Mouse (Mus musculus): ENCODE results near the gene Nav2. TPM values are rescaled to one million over a fixed set of nuclear protein-coding genes. Genes with fewer than 3 reads are reported as not detected.

Nav2 gene
- total RNA-seq, 2 experiments from 2014 or later = 6.1 to 7.5 TPM

- DNase-seq (ENCODE audit: low spot score in 2 of 2) = no peak
Observed at GRCm38 (mm10) chr7:48998097-48998496, 89.6 kb downstream of the Nav2 start.

DNA sequence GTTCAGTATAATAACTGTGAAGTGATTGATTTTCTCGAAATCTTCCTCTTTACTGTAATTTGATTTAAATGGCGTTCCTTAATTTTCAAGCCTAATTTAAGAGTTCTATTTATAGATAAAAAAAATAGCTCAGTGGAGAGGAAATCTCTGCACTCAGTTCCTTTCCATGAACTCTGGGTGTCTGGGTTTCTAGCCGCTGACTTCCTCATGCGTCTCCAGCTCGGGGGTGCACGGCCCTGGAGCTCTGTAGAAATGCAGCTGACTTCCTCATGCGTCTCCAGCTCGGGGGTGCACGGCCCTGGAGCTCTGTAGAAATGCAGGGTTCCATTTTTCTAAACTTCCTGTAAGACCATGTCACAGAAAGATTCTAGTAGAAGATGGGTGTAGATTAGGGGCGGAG is 90.1 kb downstream of the Nav2 start:
- no peak for DNase-seq (ENCODE audit: low spot score in 2 of 2)

GRCm38 (mm10) chr7:49000816-49001215 is 92.3 kb downstream of the Nav2 start:
- no peak for DNase-seq (ENCODE audit: low spot score in 2 of 2)

- no peak for DNase-seq (ENCODE audit: low spot score in 2 of 2)
Observed at GRCm38 (mm10) chr7:49004402-49004801, 95.9 kb downstream of the Nav2 start.

GRCm38 (mm10) chr7:49006886-49007285 is 98.4 kb downstream of the Nav2 start:
- peak in 1 of 2 experiments; percentile 35 for DNase-seq (ENCODE audit: low spot score in 2 of 2)

DNA sequence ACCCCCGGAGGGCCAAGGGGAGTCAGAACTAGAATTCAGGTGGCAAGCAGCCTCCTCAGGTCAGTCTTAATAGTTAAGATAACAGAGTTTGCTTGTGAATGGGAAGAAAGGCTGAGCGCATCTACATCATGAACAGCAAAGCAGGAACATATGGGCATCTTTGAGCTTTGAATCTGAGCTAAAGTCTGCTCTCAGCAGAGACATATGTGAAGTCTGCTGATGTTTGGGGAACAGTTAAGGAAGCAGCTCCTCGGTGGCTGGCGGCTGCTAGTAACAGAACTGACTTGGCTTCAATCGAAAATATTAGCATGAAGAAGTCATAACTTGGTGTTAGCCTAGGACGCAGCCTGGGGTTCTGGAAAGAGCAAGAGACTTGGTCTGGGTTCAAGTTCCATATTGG is 102.2 kb downstream of the Nav2 start:
- no peak for DNase-seq (ENCODE audit: low spot score in 2 of 2)

DNA sequence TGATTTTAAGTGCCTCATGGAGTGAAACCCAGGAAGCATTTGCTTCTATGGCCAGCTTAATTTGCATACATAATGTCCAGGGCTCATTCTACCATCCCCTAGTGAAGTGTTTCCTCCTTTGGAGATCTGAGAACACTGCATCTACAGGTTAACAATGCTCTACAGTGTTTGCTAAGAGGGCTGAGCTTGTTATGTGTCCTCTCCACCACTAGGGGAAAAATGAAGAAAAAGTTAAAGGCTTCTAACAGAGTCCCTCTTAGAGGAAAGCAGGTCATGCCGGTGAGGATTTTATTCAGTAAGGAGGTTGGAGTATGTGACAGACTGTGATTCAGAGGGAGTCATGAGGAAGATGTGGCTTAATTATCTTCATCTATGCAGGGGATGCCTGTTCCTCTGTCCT is 103.5 kb downstream of the Nav2 start:
- DNase-seq (ENCODE audit: low spot score in 2 of 2) = no peak

DNA sequence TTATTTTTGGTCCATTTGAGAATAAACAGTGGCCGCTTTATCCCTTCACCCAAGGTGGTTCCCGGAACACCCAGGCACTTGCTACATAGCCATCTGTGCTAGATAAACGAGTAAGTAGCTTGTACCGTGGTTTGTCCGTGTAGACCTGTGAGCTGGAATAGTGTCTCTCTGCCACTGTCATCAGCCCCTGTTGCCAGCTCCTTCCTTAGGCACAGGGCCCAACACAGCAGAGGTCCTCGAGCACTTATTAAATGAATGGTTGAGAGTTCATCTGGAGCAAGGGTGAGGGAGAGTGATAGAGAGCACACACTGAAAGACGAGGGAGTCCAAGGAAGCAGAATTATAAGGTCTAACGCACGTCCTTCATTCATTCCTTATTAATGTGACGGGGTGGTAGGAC is 106.0 kb downstream of the Nav2 start:
- DNase-seq (ENCODE audit: low spot score in 2 of 2) = no peak

- DNase-seq (ENCODE audit: low spot score in 2 of 2) = no peak
Observed at GRCm38 (mm10) chr7:49015297-49015696, 106.8 kb downstream of the Nav2 start.

- no peak for DNase-seq (ENCODE audit: low spot score in 2 of 2)
Observed at GRCm38 (mm10) chr7:49016088-49016487, 107.6 kb downstream of the Nav2 start.

GRCm38 (mm10) chr7:49017794-49018193 is 109.3 kb downstream of the Nav2 start:
- DNase-seq (ENCODE audit: low spot score in 2 of 2) = no peak

DNA sequence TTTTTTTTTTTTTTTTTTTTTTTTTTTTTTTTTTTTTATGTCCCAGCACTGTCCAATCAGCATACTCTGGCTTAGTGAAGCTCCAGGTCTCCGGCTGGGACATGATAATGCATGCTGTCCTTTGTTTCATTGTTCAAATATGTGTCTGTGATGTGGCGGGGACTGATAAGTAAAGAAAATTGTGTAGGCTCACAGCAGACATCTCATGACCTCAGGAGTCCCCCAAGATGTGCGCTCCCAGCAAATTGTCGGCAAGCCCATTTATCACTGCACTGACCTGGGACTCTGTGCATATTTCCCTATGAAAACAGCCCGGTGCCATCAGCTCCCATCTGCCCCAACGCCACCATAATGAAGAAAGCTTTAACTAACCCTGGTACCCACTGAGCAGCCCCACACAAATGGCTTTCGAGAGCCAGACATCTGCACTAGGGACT is 110.0 kb downstream of the Nav2 start:
- DNase-seq (ENCODE audit: low spot score in 2 of 2) = no peak

DNA sequence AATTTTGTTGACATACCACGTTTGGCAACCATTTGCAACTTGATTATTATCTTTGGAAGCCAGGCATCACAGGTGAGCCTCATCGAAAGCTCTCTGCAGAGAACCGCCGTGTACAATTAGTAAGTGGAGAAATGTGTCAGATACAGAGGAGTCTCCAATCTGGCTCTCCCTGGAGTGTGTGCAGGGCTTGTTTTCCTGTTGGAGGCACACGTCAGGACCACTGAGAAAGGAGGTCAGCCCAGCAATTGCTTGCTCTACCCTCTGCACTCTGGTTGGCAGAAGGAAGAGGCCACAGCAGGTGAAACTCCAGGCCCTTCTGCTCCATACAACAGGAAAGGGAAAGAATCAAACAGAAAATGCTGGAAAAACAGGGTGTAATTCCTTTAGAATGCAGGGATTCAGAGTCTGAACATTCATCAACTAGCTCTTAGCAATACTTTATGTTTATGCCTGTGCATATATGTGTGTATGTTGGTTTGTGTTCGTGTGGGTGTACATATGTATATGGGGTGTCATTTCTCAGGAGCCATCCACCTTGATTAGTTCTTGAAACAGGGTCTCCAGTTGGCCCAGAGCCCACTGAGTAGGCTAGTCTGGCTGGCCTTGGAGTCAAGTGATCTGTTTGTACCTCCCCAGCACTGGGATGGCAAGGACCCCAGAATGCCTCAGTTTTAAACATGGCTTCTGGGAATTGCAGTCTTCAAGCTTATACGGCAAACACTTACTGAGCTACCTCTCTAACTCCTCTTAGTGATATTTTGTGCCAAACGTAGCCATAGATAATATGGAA is 116.7 kb downstream of the Nav2 start:
- no peak for DNase-seq (ENCODE audit: low spot score in 2 of 2)

- no peak for DNase-seq (ENCODE audit: low spot score in 2 of 2)
Observed at GRCm38 (mm10) chr7:49025991-49026390, 117.5 kb downstream of the Nav2 start.

DNA sequence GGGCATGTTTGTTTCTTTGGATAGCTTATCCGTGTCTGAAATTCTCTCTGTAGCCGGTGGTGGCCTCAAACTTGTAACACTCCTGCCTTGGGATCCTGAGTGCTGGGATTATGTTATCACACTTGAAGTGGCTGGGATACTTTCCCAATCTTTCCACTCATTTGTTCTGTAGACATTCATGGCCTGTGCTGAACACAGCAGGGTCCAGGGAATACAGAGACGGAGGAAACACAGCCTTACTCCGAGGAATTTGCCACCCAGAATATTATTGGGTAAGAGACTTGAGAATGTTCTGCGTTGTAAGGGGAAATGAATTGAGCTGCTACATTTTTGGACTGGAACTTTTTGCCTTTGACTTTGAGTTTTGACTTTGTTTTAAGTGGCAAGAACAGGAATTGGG is 118.0 kb downstream of the Nav2 start:
- no peak for DNase-seq (ENCODE audit: low spot score in 2 of 2)

DNA sequence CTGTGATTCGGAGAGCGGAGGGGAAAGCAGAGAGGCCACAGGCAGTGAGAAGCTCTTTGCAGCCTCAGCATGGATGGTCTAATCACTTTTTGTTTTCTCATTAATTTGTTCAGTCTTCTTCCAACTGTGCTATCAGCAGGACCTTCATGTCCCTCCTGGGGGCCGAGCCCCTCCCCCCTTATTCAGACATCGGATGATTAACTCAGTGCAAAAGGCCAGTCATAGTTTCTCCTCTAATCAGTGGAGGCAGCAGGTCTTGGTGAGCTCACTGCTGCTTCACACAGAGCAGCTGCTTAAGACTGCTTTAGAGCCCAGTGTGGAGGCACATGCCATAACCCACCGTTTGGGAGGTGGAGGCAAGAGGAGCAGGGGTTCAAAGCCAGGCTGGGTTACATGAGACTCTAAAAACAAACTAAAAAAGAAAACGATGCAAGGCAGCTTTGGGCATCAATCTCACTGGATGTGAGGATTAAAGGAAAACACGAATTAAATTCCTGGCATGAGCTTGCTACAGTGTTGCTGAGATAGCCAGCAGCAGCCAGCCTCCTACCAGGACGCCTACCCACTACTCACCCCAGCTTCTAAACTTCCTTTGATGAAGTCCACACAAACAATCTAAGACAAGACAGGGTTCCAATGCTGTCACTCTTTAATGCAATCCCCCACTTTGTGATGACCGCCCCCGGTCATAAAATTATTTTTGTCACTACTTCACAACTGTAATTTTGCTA is 120.9 kb downstream of the Nav2 start:
- DNase-seq (ENCODE audit: low spot score in 2 of 2) = no peak

DNA sequence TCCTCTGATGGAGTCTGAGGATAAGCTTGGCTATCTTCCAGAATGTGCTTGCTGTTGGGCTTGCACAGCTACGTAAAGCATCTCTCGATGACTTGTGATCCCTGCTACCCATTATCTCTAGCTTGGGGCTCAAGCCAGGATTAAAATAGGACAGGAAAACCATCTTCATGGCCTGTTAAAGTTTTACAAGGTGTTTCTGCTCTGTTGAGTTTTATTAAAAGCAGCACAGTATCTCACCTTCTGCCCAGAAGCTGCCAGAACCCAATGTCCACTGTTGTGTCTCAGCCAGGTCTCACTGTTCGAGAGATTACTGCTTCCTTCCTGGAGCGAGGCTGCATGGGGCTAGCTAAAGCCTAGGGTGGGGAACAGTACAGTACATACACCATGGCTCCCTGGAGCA is 123.7 kb downstream of the Nav2 start:
- no peak for DNase-seq (ENCODE audit: low spot score in 2 of 2)

DNA sequence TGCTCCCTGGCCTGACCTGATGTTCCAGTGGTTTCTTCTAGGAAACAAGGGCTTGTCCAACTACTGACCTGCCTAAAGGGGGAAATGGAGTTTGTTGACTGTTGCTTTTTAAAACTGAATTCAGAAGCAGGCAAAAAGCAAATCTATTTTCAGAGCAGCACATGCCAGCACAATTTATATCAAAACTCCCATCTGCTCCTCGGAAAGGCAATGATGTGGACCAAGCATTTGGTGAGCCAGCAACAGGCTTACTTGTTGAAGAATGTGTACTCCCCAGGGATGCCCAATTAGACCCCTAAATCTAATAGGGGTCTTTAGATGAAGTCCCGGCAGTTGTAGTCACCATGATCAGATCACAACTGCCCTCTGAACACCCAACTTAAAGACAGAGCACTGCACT is 125.7 kb downstream of the Nav2 start:
- no peak for DNase-seq (ENCODE audit: low spot score in 2 of 2)

DNA sequence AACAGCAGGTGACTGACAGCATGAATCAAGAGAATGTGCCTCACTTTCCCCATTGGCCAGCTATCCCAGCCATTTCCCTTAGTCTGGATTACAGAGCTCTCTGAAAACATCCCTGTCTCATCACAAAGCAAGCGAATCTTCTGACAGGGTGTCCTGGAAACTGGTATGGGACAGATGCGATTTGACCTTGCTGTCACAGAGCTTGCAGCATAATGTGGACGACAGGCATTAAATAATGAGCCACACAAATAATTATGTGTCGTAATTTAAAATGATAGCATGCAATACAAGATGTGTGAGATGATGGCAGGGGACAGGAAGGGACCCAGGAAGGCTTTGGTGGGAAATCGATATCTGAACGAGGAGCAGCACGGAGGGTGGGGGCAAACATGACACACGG is 131.6 kb downstream of the Nav2 start:
- no peak for DNase-seq (ENCODE audit: low spot score in 2 of 2)

DNA sequence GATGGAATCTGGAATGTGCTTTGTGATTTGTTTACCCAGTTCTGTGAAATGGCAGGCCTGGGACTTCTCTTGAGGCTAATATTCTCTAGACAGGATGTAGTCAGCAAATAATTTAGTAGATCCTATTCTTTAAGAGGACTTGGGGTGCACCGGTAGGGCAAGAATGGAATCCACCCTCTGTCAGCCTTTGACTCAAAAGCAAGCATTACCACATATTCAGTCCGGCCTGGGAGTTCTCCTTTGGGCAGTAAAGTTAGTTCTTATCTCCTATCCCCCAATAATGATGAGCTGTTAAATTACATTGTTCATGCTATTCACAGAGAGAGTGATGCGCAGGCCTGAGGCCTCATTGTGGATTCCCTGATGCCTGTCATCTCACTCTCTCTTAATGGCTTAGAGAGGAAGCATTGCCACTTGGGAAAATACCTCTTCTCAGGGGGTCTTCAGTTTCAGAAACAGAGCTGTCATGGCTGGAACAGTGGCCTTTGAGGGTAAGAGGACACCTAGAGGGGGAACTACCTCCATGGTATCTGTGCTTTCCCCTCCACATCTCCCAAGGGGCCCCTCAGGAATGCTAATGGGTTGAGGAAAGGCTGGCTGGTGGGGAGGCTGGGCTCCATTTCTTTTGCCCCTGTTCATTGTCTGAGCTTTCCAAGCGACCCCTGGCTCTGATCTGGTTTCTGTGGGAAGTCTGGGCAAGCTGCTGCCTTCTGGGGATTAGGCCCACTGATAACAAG is 133.0 kb downstream of the Nav2 start:
- DNase-seq (ENCODE audit: low spot score in 2 of 2) = no peak

- no peak for DNase-seq (ENCODE audit: low spot score in 2 of 2)
Observed at GRCm38 (mm10) chr7:49045499-49046346, 137.2 kb downstream of the Nav2 start.

All from adrenal gland, adult 18-20 months (tissue).